Mouse (Mus musculus): ENCODE measurements around the gene Fundc1. TPM values are rescaled to one million over a fixed set of nuclear protein-coding genes. Genes with fewer than 3 reads are reported as not detected.

Fundc1 gene
- polyA plus RNA-seq, 1 experiment: 1.3 TPM

DNA sequence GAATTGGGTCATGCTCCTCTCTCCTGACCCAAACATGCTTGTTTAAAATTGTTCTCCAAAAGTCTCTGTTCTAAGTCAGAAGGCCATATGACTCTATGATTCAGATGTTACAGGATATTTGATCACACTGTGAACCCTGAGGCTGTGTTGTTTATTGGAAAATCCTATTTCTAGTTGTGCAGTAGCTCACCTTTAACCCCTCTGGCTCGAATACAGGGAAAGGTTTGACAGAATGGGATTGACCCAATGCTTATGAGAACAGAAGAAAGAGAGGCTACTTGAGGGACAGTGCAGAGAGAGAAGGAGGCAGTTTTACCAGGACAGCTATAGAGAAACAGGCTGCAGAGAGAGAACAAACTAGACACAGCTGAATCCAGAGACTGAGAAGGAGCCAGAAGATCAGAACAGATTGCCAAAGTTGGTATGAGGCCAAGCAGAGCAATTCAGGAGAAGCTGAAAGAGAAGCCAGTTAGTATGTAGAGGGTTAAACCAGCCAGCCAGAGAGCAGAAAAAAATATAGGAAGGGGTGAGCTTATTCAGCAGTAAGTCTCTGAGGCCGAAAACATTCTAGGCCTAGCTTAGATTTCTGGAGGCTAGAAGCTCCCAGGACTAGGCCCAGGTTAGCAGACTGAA, 27.1 kb downstream of the Fundc1 start:
- Histone ChIP-seq H3K36me3 (ENCODE audit: control insufficient read depth, insufficient read depth, low read length) (no peaks in the 10 kb centered on the region), H3K4me1 (ENCODE audit: control insufficient read depth, insufficient read depth, insufficient read length, low read length) (peaks cover 2% of the 10 kb centered on the region; the same call in 1 of the 2 replicates), H3K27ac (ENCODE audit: insufficient read depth, low read depth, low read length) (no peak overlapping the region), H3K4me3 (ENCODE audit: low read depth, low read length) (no peak overlapping the region), H3K27me3 (ENCODE audit: control insufficient read depth, insufficient read depth, low read length) (no peaks in the 10 kb centered on the region)
- no peak for TF ChIP-seq POLR2A (IDR thresholded peaks at IDR 0.05; ENCODE audit: low read depth, low read length)
- TF ChIP-seq CTCF (IDR thresholded peaks at IDR 0.05; ENCODE audit: extremely low read depth, insufficient read length, insufficient replicate concordance, low read depth, low read length): no peak
- WGBS: 41% methylated on average over 2 of the region's 2 CpGs

DNA sequence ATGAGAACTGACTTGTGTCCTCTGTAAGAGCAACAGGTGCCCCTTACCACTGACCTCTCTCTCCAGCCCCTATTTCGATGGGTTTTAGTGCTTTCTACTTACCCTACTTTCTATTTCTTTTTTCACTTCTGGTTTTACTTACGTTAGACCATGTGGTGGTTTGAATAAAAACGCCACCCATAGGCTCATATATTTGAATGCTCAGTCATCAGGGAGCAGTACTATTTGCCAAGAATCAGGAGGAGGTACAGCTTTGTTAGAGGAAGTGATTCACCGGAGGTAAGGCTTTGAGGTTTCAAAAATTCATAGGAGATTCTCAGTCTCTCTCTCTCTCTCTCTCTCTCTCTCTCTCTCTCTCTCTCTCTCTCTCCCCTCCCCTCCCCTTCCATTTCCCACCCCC, 34.4 kb downstream of the Fundc1 start:
- TF ChIP-seq POLR2A (IDR thresholded peaks at IDR 0.05; ENCODE audit: low read depth, low read length): no peak
- TF ChIP-seq CTCF (IDR thresholded peaks at IDR 0.05; ENCODE audit: extremely low read depth, insufficient read length, insufficient replicate concordance, low read depth, low read length): no peak
- 82% methylated on average over 4 of the region's 4 CpGs for WGBS
- Histone ChIP-seq H3K4me3 (ENCODE audit: low read depth, low read length) (no peak overlapping the region), H3K36me3 (ENCODE audit: control insufficient read depth, insufficient read depth, low read length) (no peaks in the 10 kb centered on the region), H3K27me3 (ENCODE audit: control insufficient read depth, insufficient read depth, low read length) (no peaks in the 10 kb centered on the region), H3K27ac (ENCODE audit: insufficient read depth, low read depth, low read length) (no peak overlapping the region), H3K4me1 (ENCODE audit: control insufficient read depth, insufficient read depth, insufficient read length, low read length) (no peaks in the 10 kb centered on the region)

DNA sequence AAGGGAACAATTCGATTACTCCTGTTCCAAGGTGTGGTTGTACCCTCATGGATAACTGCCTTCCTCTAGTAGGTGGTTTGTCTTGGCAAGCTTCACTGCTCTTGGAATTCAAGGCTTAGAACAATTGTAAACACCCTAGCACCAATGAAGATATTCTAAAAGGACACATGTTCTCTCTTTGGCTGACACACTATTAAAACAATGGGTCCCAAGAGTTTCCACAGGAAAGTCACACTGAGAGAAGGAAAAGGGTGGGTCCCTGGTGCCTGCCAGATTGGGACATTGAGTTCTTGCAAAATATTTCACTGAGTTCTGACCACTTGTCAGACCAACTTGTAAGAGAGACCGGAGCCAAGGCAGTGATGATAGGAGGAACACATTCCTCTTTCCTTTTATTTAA, 45.1 kb downstream of the Fundc1 start:
- TF ChIP-seq POLR2A (IDR thresholded peaks at IDR 0.05; ENCODE audit: low read depth, low read length): no peak
- no peak for TF ChIP-seq CTCF (IDR thresholded peaks at IDR 0.05; ENCODE audit: extremely low read depth, insufficient read length, insufficient replicate concordance, low read depth, low read length)
- H3K27ac ChIP-seq (ENCODE audit: insufficient read depth, low read depth, low read length): no peak overlapping the region

DNA sequence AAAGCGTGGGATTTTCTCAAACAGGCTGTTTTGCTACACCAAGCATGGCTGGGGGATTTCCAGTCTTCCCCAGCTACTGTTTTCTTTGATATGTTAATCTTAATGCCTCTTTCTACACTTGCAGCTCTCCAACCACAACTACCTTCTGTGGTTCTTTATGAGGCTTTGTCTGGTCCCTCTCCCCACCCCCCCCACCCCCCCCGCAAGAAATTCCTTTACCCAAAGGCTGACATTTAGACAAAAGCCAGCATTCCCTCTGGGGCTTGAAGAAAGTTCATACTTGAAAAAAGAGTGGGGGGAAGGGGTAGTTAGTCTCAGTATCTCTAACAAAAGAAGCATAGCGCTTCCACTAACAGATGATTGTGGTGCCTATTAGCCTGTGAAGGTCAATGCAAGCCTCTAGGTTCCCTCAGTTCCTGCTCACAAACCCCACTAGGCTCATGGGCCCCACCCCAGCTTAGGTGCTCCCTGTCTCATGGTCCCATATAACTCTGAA, 50.9 kb downstream of the Fundc1 start:
- 53% methylated on average over 3 of the region's 3 CpGs for WGBS
- H3K27me3 ChIP-seq (ENCODE audit: control insufficient read depth, insufficient read depth, low read length): no peaks in the 10 kb centered on the region
- no peaks in the 10 kb centered on the region for H3K36me3 ChIP-seq (ENCODE audit: control insufficient read depth, insufficient read depth, low read length)
- H3K27ac ChIP-seq (ENCODE audit: insufficient read depth, low read depth, low read length): no peak overlapping the region
- H3K4me1 ChIP-seq (ENCODE audit: control insufficient read depth, insufficient read depth, insufficient read length, low read length): no peaks in the 10 kb centered on the region
- no peak for TF ChIP-seq CTCF (IDR thresholded peaks at IDR 0.05; ENCODE audit: extremely low read depth, insufficient read length, insufficient replicate concordance, low read depth, low read length)
- TF ChIP-seq POLR2A (IDR thresholded peaks at IDR 0.05; ENCODE audit: low read depth, low read length): no peak
- no peak overlapping the region for H3K4me3 ChIP-seq (ENCODE audit: low read depth, low read length)

More for the DNA sequence above, 45.1 kb downstream of the Fundc1 start:
- Histone ChIP-seq H3K4me3 (ENCODE audit: low read depth, low read length) (no peak overlapping the region), H3K36me3 (ENCODE audit: control insufficient read depth, insufficient read depth, low read length) (no peaks in the 10 kb centered on the region), H3K27me3 (ENCODE audit: control insufficient read depth, insufficient read depth, low read length) (no peaks in the 10 kb centered on the region), H3K4me1 (ENCODE audit: control insufficient read depth, insufficient read depth, insufficient read length, low read length) (no peaks in the 10 kb centered on the region)
- WGBS: 57% methylated on average over 2 of the region's 2 CpGs

DNA sequence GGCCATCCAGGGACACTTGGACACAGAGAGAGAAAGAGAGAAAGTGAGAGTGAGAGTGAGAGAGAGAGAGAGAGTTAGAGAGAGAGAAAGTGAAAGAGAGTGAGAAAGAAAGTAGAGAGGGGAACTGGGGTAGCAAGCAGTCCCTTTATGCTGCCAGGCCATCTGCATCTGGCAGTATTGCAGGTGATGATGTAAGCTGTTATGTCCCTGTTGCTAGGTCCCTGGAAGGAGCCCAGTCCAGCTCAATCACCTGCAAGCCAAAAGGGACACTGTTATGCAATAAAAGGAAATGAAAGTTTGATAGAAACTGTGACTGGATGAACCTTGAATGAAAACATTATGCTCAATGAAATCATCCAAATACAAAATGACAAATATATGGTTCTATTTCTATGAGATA, 52.0 kb downstream of the Fundc1 start:
- no peak for TF ChIP-seq CTCF (IDR thresholded peaks at IDR 0.05; ENCODE audit: extremely low read depth, insufficient read length, insufficient replicate concordance, low read depth, low read length)
- TF ChIP-seq POLR2A (IDR thresholded peaks at IDR 0.05; ENCODE audit: low read depth, low read length): no peak
- Histone ChIP-seq H3K36me3 (ENCODE audit: control insufficient read depth, insufficient read depth, low read length) (no peaks in the 10 kb centered on the region), H3K4me1 (ENCODE audit: control insufficient read depth, insufficient read depth, insufficient read length, low read length) (no peaks in the 10 kb centered on the region), H3K4me3 (ENCODE audit: low read depth, low read length) (no peak overlapping the region), H3K27me3 (ENCODE audit: control insufficient read depth, insufficient read depth, low read length) (no peaks in the 10 kb centered on the region), H3K27ac (ENCODE audit: insufficient read depth, low read depth, low read length) (no peak overlapping the region)

DNA sequence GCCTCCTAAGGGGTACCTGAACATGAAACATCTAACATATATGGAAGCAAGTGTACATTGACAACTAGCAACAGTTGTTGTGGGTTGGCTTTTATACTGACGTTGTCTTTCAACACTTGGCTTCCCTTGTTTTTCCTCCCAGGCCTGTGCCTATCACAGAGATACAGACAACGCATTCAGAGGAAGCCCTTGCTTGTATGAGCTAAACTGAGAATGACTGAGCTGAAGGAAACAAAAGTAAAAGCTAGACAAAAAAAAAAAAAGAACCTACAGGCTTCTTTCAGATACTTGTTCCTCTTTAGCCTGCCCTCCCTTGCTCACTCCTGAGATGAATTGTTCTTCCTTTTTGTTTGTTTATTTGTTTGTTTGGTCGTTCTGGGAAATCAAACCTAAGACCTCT, 58.1 kb downstream of the Fundc1 start:
- H3K27ac ChIP-seq (ENCODE audit: insufficient read depth, low read depth, low read length): no peak overlapping the region
- no peaks in the 10 kb centered on the region for H3K4me1 ChIP-seq (ENCODE audit: control insufficient read depth, insufficient read depth, insufficient read length, low read length)
- no peaks in the 10 kb centered on the region for H3K27me3 ChIP-seq (ENCODE audit: control insufficient read depth, insufficient read depth, low read length)
- no peaks in the 10 kb centered on the region for H3K36me3 ChIP-seq (ENCODE audit: control insufficient read depth, insufficient read depth, low read length)
- no peak for TF ChIP-seq CTCF (IDR thresholded peaks at IDR 0.05; ENCODE audit: extremely low read depth, insufficient read length, insufficient replicate concordance, low read depth, low read length)
- H3K4me3 ChIP-seq (ENCODE audit: low read depth, low read length): no peak overlapping the region
- WGBS: 52% methylated on average over 3 of the region's 3 CpGs

DNA sequence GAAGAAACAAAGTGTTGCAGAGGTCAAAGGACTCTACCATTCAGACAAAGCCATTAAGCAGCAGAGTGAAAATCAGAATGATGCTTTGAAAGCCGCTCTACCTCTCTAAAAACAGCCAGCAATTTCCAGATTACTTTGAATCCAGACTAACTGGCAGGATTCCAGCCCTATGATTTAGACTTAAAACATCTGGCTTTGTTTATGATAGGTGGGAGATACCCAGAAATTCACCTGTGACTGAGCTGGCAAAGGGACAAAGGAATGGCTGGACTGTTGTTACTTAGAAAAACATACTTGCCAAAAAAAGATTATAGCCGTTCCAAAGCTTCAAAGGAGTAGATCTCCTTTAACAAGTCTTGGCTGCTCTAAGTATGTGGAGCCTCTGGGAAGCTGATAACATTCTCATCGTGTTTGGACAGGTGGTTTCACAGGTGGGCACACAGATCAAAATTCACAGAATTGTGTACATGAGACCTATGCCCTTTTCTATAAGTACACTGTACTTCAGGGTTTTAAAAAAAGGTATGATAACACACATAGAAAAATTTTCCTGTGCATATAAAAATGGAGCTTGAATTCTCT, 60.0 kb downstream of the Fundc1 start:
- H3K4me1 ChIP-seq (ENCODE audit: control insufficient read depth, insufficient read depth, insufficient read length, low read length): no peaks in the 10 kb centered on the region
- no peak overlapping the region for H3K4me3 ChIP-seq (ENCODE audit: low read depth, low read length)
- no peak overlapping the region for H3K27ac ChIP-seq (ENCODE audit: insufficient read depth, low read depth, low read length)
- H3K27me3 ChIP-seq (ENCODE audit: control insufficient read depth, insufficient read depth, low read length): no peaks in the 10 kb centered on the region
- no peaks in the 10 kb centered on the region for H3K36me3 ChIP-seq (ENCODE audit: control insufficient read depth, insufficient read depth, low read length)
- 13% methylated on average over 3 of the region's 3 CpGs for WGBS
- TF ChIP-seq POLR2A (IDR thresholded peaks at IDR 0.05; ENCODE audit: low read depth, low read length) (no peak), CTCF (IDR thresholded peaks at IDR 0.05; ENCODE audit: extremely low read depth, insufficient read length, insufficient replicate concordance, low read depth, low read length) (no peak)

All from small intestine, adult 2 months (tissue).